Mouse (Mus musculus) lung, embryonic 15.5 days (tissue): Measurements from ENCODE around the gene Clip4. TPM values are rescaled to one million over a fixed set of nuclear protein-coding genes. Genes with fewer than 3 reads are reported as not detected.

Experiments used
- ATAC-seq: fragments of 200-750 bp; cut with Nextera tagmentation; 2 replicates; pipeline ENCODE4 v1.8.0; 2017; ENCODE audit warnings: moderate number of reproducible peaks, borderline replicate concordance; ENCODE audit not compliant: low FRiP score, low TSS enrichment; ENCODE audit errors: extremely low read depth
- H3K27ac ChIP-seq: fragments of 300-500 bp; sonication (generic); 2 replicates; pipeline ENCODE4 v1.5.1; 2015; ENCODE audit warnings: moderate library complexity, mild to moderate bottlenecking, inconsistent platforms
- H3K27me3 ChIP-seq: fragments of 300-500 bp; sonication (generic); 2 replicates; pipeline ENCODE4 v1.6.1; 2015; ENCODE audit warnings: inconsistent platforms
- H3K36me3 ChIP-seq: fragments of 300-500 bp; sonication (generic); 2 replicates; pipeline ENCODE4 v1.6.1; 2015; ENCODE audit warnings: inconsistent platforms
- H3K4me1 ChIP-seq: fragments of 300-500 bp; sonication (generic); 2 replicates; pipeline ENCODE4 v1.6.1; 2015; ENCODE audit warnings: inconsistent platforms
- H3K4me2 ChIP-seq: fragments of 300-500 bp; sonication (generic); 2 replicates; pipeline ENCODE4 v1.6.1; 2015; ENCODE audit warnings: inconsistent platforms, mild to moderate bottlenecking, moderate library complexity
- H3K4me3 ChIP-seq: fragments of 300-500 bp; sonication (generic); 2 replicates; pipeline ENCODE4 v1.5.1; 2015; ENCODE audit warnings: mild to moderate bottlenecking, inconsistent platforms
- H3K9ac ChIP-seq: fragments of 300-500 bp; sonication (generic); 2 replicates; pipeline ENCODE4 v1.6.1; 2015; ENCODE audit warnings: inconsistent platforms
- H3K9me3 ChIP-seq: fragments of 300-500 bp; sonication (generic); 2 replicates; pipeline ENCODE4 v1.6.1; 2016; ENCODE audit warnings: inconsistent platforms
- WGBS: fragments of 180-500 bp; shearing (Covaris S2); methylation state at CpG from one replicate; pipeline ENCODE4 v1.1.7; 2015; 5-methylcytosine and 5-hydroxymethylcytosine counted together
- polyA plus RNA-seq: library from polyadenylated mRNA; unstranded; fragments of >200 nt; fragmentation: Nextera tagmentation; extraction: Ambion mirVana; gene quantifications from 2 replicates; pipeline ENCODE4 v1.2.1, GENCODE M21; 2015

The Clip4 gene
- polyA plus RNA-seq, 1 experiment from 2014 or later, result 6.0 TPM

DNA sequence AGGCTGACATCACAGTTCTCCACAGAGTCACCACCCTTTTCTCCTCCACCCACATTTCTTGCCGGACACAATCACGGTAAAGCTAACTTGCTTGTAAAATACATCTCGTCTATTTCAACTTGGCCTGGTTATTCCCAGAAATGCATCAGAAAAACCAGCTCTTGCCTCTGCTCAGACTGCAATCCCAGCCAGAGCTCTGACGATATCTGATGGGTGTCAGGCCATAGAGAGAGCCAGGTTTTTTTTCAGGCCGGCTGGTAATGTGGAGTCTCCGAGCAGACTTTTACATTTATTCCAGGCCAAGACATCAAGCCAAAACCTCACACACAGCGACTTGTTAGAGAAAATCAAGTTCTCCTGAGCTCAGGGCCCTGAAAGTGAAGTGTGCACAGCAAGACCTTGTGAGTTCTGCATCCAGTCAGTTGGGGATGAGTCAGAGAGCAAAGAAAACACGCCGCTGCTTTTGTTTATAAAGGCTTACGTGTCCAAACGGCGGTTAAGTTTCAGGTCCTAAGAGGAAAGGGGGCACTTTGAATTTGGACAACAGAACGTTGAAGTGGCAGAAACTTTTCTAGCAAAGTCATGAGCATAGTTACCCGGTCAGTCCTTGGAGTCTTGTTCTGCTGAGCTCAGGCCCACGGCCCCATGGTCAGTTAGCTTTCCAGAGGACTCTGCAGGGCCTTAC is 27.4 kb downstream of the Clip4 start:
- Histone ChIP-seq H3K9me3 (no peaks in the 10 kb centered on the region), H3K9ac (no peak overlapping the region), H3K36me3 (no peaks in the 10 kb centered on the region), H3K27ac (no peak overlapping the region), H3K4me1 (no peaks in the 10 kb centered on the region), H3K4me3 (no peak overlapping the region), H3K27me3 (no peaks in the 10 kb centered on the region), H3K4me2 (no peak overlapping the region)
- WGBS, result 62% methylated on average over 15 of the region's 15 CpGs
- ATAC-seq, result no peak

DNA sequence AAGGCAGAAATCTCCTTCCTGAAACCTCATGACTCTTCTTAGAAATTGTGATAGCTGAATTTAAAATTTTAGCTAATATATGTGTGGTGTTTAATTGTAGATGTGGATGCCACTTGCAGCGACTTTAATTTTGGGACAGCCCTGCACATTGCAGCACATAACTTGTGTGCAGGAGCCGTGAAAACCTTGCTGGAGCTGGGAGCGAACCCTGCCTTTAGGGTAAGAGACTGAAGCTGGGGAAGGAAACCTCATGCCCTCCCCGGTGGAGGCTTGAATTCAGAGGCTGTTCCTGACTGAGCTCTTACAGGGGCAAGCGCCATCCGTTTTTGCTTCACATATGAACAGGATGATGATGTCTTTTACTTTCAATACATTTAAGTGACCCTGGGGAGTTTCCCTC is 35.2 kb downstream of the Clip4 start:
- H3K27me3 ChIP-seq, result no peaks in the 10 kb centered on the region
- H3K4me1 ChIP-seq, result no peaks in the 10 kb centered on the region
- 72% methylated on average over 6 of the region's 6 CpGs for WGBS
- H3K4me3 ChIP-seq, result no peak overlapping the region
- H3K4me2 ChIP-seq, result no peak overlapping the region
- no peak for ATAC-seq
- H3K36me3 ChIP-seq, result no peaks in the 10 kb centered on the region
- no peaks in the 10 kb centered on the region for H3K9me3 ChIP-seq
- H3K9ac ChIP-seq, result no peak overlapping the region
- no peak overlapping the region for H3K27ac ChIP-seq

DNA sequence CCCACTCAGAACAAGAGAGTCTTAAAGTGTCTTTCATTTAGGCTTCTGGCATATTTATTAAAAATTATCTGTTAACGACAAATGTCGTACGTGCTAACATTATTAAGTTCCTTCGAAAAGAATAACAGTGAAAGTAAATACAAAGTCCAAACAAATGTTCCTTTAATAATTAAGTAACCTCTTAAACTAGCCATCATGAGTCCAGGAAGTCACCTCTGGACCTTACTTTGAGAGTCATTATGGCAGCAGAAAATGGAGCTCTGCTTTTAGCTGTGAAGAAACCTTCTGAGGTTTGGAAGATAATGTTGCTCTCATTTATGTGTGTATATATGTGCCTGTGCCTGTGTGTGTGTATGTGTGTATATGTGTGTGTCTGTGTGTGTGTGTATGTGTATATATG is 35.6 kb downstream of the Clip4 start:
- Histone ChIP-seq H3K4me3 (no peak overlapping the region), H3K27ac (no peak overlapping the region), H3K27me3 (no peaks in the 10 kb centered on the region), H3K36me3 (no peaks in the 10 kb centered on the region), H3K9me3 (no peaks in the 10 kb centered on the region), H3K9ac (no peak overlapping the region), H3K4me2 (no peak overlapping the region), H3K4me1 (no peaks in the 10 kb centered on the region)
- 62% methylated on average over 4 of the region's 4 CpGs for WGBS
- ATAC-seq, result no peak

DNA sequence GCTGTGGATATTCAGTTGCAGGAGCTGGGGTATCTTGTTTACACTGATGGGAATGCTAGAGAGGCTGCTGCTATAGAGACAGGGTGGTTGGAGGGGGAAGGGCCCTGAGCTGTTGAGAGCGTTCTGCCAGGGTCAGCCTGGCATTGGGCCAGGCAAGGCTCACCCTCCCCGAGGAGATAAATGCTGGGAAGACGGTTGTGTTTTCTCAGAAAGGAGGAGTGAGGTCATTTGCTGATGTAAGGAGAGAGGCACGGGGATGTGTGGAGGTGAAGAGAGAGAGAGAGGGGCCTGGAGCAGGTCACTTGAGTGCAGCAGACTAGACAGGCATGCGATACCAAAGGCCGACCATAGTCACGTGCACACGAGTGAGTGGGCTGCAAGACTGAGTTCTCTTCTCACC is 42.8 kb downstream of the Clip4 start:
- no peak overlapping the region for H3K27ac ChIP-seq
- no peaks in the 10 kb centered on the region for H3K9me3 ChIP-seq
- 18% methylated on average over 8 of the region's 8 CpGs for WGBS
- H3K4me3 ChIP-seq, result no peak overlapping the region
- H3K27me3 ChIP-seq, result no peaks in the 10 kb centered on the region
- ATAC-seq, result peak; percentile 57
- H3K4me1 ChIP-seq, result peaks cover 6% of the 10 kb centered on the region
- H3K4me2 ChIP-seq, result no peak overlapping the region
- no peak overlapping the region for H3K9ac ChIP-seq
- no peaks in the 10 kb centered on the region for H3K36me3 ChIP-seq

DNA sequence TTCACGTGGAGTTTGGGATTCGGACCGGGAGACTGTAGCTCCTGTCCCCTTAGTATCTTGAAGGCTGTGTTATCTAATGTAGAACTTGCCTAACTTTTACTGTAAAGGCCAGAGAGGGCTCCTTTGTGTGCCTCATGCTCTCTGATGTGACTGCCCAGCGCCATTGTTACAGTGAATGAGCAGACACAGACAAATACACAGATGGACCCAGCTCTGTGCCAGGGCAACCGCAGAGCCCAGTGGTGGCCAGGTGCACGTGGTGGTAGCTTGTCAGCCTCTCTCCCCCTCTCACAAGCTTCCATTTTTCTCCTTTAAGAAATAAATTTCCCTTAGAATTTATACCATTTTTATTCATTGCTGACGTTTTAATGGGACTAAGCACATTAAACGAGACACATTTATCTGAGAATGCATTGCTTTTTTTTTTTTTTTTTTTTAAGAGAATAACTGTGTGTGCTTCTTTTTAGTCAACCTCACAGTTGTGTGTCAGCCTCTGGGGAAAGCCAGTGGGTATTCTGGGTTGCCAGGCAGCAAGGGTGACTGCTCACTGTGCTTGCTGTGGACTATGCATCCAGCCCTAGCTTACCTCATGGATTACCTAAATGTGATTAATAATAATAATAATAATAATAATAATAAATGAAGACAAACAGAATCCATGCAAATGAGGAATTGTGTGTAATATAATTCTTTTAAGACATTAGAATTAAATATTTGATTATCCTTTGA is 48.0 kb downstream of the Clip4 start:
- Histone ChIP-seq H3K4me3 (no peak overlapping the region), H3K9me3 (no peaks in the 10 kb centered on the region), H3K9ac (no peak overlapping the region), H3K4me2 (no peak overlapping the region), H3K36me3 (no peaks in the 10 kb centered on the region), H3K4me1 (no peaks in the 10 kb centered on the region), H3K27ac (no peak overlapping the region), H3K27me3 (no peaks in the 10 kb centered on the region)
- WGBS, result 80% methylated on average over 8 of the region's 8 CpGs
- ATAC-seq, result no peak

DNA sequence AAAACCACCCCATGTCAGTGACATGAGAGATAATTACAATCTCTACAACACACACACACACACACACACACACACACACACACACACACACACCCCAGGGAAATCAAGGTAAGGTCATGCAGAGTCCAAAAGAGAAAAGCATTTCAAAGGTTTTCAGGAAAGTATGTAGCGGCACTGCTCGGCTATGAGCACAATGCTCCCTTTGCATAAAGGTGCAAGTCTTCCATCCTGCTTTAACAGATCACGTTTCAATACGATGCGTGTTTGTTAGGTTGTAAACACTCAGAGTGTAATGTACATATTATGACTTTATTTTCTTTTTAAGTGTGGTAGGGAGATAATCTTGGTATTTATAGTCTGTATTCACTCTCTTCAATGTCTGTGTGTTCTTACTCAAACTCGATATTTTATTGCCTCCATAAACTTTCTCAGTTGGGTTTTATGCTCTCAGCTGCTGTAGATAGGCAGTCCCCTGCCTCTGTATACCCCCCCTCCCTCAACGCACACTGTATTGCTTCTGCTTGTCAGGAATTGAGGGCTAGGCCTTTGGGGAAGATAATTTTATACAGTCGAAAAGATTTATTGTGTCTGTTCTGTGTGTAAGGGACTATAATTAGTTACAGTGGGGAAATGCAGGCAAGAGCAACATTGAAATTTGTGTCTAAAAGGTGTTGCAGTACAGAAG is 55.5 kb downstream of the Clip4 start:
- no peaks in the 10 kb centered on the region for H3K27me3 ChIP-seq
- H3K4me3 ChIP-seq, result no peak overlapping the region
- H3K4me1 ChIP-seq, result peaks cover 7% of the 10 kb centered on the region; the same call in 1 of the 2 replicates
- H3K9me3 ChIP-seq, result no peaks in the 10 kb centered on the region
- 60% methylated on average over 8 of the region's 8 CpGs for WGBS
- no peak for ATAC-seq
- H3K4me2 ChIP-seq, result no peak overlapping the region
- H3K36me3 ChIP-seq, result no peaks in the 10 kb centered on the region
- no peak overlapping the region for H3K9ac ChIP-seq
- no peak overlapping the region for H3K27ac ChIP-seq

DNA sequence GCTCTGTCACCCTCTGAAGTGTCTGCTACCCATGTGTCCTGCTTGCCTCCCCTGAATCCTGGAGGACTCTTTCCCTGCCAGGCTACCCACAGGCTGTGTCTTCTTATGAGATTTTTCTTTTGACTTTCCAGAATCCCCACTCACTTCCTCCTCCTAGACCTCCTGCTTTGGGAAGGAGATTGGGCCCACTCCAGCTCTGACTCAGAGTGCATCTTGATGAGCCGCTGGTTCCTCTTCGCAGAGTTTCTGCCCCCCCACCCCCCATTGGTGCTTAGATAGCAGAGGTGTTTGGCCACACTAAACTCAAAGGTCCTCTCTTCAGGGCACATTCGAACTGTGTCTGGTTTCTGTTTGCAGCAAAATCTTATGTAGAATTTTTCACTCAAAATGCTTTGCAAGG is 58.3 kb downstream of the Clip4 start:
- Histone ChIP-seq H3K4me1 (peaks cover 7% of the 10 kb centered on the region; the same call in 1 of the 2 replicates), H3K4me2 (no peak overlapping the region), H3K4me3 (no peak overlapping the region), H3K9ac (no peak overlapping the region), H3K27me3 (no peaks in the 10 kb centered on the region), H3K36me3 (no peaks in the 10 kb centered on the region), H3K27ac (no peak overlapping the region), H3K9me3 (no peaks in the 10 kb centered on the region)
- 27% methylated on average over 3 of the region's 3 CpGs for WGBS
- ATAC-seq, result no peak

DNA sequence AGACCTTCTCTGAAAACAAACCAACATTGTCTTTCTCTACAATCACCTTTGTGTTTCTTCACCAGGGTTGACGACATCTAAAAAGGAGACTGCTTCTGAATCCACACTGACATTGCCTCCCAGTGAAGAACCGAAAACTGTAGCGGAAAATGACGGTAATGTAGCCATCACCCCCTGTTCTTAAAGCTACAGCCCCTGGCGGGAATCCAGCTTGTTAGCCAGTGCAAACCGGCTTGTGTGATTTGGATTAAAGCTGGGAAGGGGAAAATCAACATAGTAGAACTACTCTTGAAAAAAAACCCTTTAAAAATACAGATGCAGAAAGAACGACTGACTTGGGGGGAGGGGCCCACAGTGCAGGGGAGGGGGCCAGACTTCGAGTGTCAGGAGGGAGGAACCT is 59.4 kb downstream of the Clip4 start:
- no peaks in the 10 kb centered on the region for H3K9me3 ChIP-seq
- no peak overlapping the region for H3K4me2 ChIP-seq
- no peak overlapping the region for H3K4me3 ChIP-seq
- no peak for ATAC-seq
- peaks cover 7% of the 10 kb centered on the region; the same call in 1 of the 2 replicates for H3K4me1 ChIP-seq
- H3K36me3 ChIP-seq, result no peaks in the 10 kb centered on the region
- 34% methylated on average over 8 of the region's 8 CpGs for WGBS
- H3K27ac ChIP-seq, result no peak overlapping the region
- H3K27me3 ChIP-seq, result no peaks in the 10 kb centered on the region
- no peak overlapping the region for H3K9ac ChIP-seq

DNA sequence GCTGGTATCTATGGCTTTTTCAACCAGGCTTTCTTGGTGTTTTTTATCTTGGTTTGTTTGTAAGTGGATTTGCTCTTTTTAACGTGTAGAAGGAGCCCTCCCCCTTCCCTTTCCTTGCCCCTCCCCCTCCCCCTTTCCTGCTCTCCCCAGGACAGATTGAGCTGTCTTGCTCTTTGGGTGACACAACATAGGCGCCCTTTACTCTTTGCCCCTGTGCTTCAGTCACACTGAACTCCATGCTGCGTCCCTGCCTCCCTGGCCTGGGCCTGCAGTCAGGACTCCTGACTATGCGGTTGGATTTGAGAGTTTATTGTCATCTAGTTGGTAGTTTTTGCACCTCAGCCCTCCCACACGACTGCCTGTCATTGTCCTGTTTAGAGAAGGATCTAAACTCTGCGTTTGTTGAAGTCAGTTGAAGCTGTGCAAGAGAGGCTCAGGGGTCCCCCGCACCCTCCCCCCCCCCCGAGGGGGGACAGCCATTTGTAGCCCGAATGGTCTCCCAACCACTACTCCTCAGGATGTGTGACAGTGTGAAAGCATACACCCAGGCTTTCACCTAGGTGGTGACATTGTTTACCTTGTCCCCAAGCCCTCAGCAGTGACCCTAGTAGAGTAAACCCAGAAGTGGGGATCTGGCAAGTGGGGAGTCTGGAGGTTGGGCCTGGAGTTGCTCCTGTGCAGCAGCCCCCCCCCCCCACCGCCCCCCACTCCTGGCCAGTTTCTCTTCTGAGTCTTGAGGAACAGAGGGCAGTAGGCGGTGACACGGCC is 60.6 kb downstream of the Clip4 start:
- H3K27me3 ChIP-seq, result no peaks in the 10 kb centered on the region
- no peaks in the 10 kb centered on the region for H3K36me3 ChIP-seq
- no peak overlapping the region for H3K9ac ChIP-seq
- H3K4me2 ChIP-seq, result no peak overlapping the region
- no peak overlapping the region for H3K4me3 ChIP-seq
- peaks cover 7% of the 10 kb centered on the region; the same call in 1 of the 2 replicates for H3K4me1 ChIP-seq
- H3K27ac ChIP-seq, result no peak overlapping the region
- WGBS, result 34% methylated on average over 12 of the region's 12 CpGs
- no peaks in the 10 kb centered on the region for H3K9me3 ChIP-seq
- peak; percentile 55; the same call in 1 of the 2 replicates for ATAC-seq

DNA sequence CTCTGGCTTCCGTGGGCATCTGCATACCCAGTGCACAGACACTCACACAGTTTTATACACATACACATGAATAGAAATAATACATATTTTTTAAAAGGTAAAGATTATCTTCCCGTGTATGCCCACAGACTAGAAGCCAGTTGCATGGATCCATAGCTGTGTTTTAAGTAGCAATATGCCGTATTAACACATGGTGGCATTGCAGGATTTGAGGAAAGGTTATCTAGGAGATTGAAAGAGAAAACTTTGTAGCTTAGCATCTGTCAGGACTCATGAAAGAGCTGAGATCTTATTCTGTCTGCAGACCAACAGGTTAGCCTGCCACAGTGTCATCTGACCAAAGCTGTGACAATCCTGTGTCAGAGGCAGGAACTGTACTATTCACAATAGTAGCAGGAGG is 63.7 kb downstream of the Clip4 start:
- Histone ChIP-seq H3K9ac (no peak overlapping the region), H3K27ac (no peak overlapping the region), H3K4me3 (no peak overlapping the region), H3K4me1 (peaks cover 7% of the 10 kb centered on the region; the same call in 1 of the 2 replicates), H3K36me3 (no peaks in the 10 kb centered on the region), H3K4me2 (no peak overlapping the region), H3K27me3 (no peaks in the 10 kb centered on the region), H3K9me3 (no peaks in the 10 kb centered on the region)
- WGBS, result 72% methylated on average over 3 of the region's 3 CpGs
- ATAC-seq, result no peak

DNA sequence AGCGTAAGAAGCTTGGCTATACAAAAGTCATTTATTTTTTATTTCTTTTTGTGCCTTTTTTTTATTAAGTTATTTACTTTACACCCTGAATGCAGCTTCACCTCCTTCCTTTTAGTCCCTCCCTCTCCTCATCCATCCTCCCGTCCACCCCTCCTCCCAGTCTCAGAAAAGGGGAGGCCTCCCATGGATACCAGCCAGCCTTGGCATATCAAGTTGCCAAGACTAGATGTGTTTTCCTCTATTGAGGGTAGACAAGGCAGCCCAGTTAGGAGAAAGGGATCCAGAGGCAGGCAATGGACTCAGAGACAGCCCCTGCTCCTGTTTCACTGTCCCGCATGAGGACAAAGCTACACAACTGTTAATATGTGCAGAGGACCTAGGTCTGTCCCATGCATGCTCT is 93.9 kb downstream of the Clip4 start:
- WGBS, result 82% methylated on average over 3 of the region's 3 CpGs
- no peak overlapping the region for H3K4me3 ChIP-seq
- no peak overlapping the region for H3K4me2 ChIP-seq
- H3K27me3 ChIP-seq, result no peaks in the 10 kb centered on the region
- no peaks in the 10 kb centered on the region for H3K4me1 ChIP-seq
- ATAC-seq, result no peak
- H3K27ac ChIP-seq, result no peak overlapping the region
- H3K36me3 ChIP-seq, result no peaks in the 10 kb centered on the region
- no peak overlapping the region for H3K9ac ChIP-seq
- no peaks in the 10 kb centered on the region for H3K9me3 ChIP-seq
